Mouse (Mus musculus) layer of hippocampus, adult 11-12 months (tissue): Measurements from ENCODE around the gene Mn1.
A peak's percentile ranks its signal among the peaks of the same experiment; 100 is the strongest.

Source experiments
- DNase-seq: peaks from one replicate; pipeline ENCODE4 v3.0.0; 2022; ENCODE audit warnings: low spot score

Gene Mn1

GRCm38 (mm10) chr5:111409412-111410044 is 7.6 kb upstream of the Mn1 start:
- no peak for DNase-seq

- DNase-seq, result no peak
Observed at GRCm38 (mm10) chr5:111410665-111411064, 6.5 kb upstream of the Mn1 start.

GRCm38 (mm10) chr5:111414192-111414591 is 3.0 kb upstream of the Mn1 start:
- peak; percentile 81 for DNase-seq

GRCm38 (mm10) chr5:111414770-111415249 is 2.4 kb upstream of the Mn1 start:
- no peak for DNase-seq

GRCm38 (mm10) chr5:111415575-111415974 is 1.6 kb upstream of the Mn1 start:
- no peak for DNase-seq

GRCm38 (mm10) chr5:111416048-111416447 is 1.1 kb upstream of the Mn1 start:
- no peak for DNase-seq

- no peak for DNase-seq
Observed at GRCm38 (mm10) chr5:111417378-111418131, 393 bp downstream of the Mn1 start.

GRCm38 (mm10) chr5:111418202-111419120 is 1.3 kb downstream of the Mn1 start:
- DNase-seq, result no peak

GRCm38 (mm10) chr5:111419121-111419881 is 2.1 kb downstream of the Mn1 start:
- no peak for DNase-seq

- DNase-seq, result no peak
Observed at GRCm38 (mm10) chr5:111420011-111420691, 3.0 kb downstream of the Mn1 start.

- no peak for DNase-seq
Observed at GRCm38 (mm10) chr5:111420896-111421295, 3.7 kb downstream of the Mn1 start.

GRCm38 (mm10) chr5:111421424-111421823 is 4.3 kb downstream of the Mn1 start:
- no peak for DNase-seq

GRCm38 (mm10) chr5:111422058-111422800 is 5.1 kb downstream of the Mn1 start:
- no peak for DNase-seq

- no peak for DNase-seq
Observed at GRCm38 (mm10) chr5:111423011-111423410, 5.8 kb downstream of the Mn1 start.

- DNase-seq, result no peak
Observed at GRCm38 (mm10) chr5:111423616-111424015, 6.5 kb downstream of the Mn1 start.

GRCm38 (mm10) chr5:111425813-111426212 is 8.7 kb downstream of the Mn1 start:
- DNase-seq, result no peak

- no peak for DNase-seq
Observed at GRCm38 (mm10) chr5:111426249-111426648, 9.1 kb downstream of the Mn1 start.

GRCm38 (mm10) chr5:111428882-111429281 is 11.7 kb downstream of the Mn1 start:
- DNase-seq, result no peak

GRCm38 (mm10) chr5:111429726-111430125 is 12.6 kb downstream of the Mn1 start:
- DNase-seq, result no peak

- no peak for DNase-seq
Observed at GRCm38 (mm10) chr5:111431007-111431730, 14.0 kb downstream of the Mn1 start.
